Mouse (Mus musculus): ENCODE measurements around the gene Drap1. TPM values are rescaled to one million over a fixed set of nuclear protein-coding genes. Genes with fewer than 3 reads are reported as not detected.
"Not testable (repeated sequence)": the region's sequence is repeated elsewhere in the genome, so short reads cannot be mapped to it uniquely, and the experiment has no call there.

Drap1 gene
- total RNA-seq, 1 experiment = 124 TPM

- H3K4me1 ChIP-seq (ENCODE audit: control insufficient read depth in 2 of 2, insufficient read depth in 2 of 2, low read length in 2 of 2, poor library complexity in 1 of 2) = peaks cover 0 to 8% of the 10 kb centered on the region in 2 experiments; a peak in 2 of 4 replicates
- no peaks in the 10 kb centered on the region for H3K36me3 ChIP-seq (ENCODE audit: control insufficient read depth, insufficient read depth, low read length, poor library complexity, severe bottlenecking)
- H3K27ac ChIP-seq (ENCODE audit: insufficient read depth, low read depth, low read length, poor library complexity, severe bottlenecking) = peak overlapping the region; percentile 89; the same call in 1 of the 2 replicates
- no peaks in the 10 kb centered on the region for H3K9me3 ChIP-seq (ENCODE audit: control insufficient read depth, insufficient read depth, low read depth, low read length)
- in situ Hi-C loops (cut with MboI; ENCODE audit: low sequenced_read_pairs in 2 of 2, unreplicated experiment in 2 of 2) = no loop called here
- H3K4me3 ChIP-seq (ENCODE audit: insufficient read depth in 1 of 2, low read depth in 1 of 2, low read length in 2 of 2, poor library complexity in 1 of 2, severe bottlenecking in 1 of 2) = peak overlapping the region; percentile 65 to 74; a peak in 3 of 4 replicates
- peak; percentile 41 for DNase-seq (ENCODE audit: low read depth, low spot score)
- H3K9ac ChIP-seq (ENCODE audit: insufficient read depth, low read depth, low read length, poor library complexity, severe bottlenecking) = peak overlapping the region; percentile 78
- TF ChIP-seq HCFC1 (IDR thresholded peaks at IDR 0.05; ENCODE audit: borderline replicate concordance, insufficient read depth, low read length) (no peak), CHD2 (IDR thresholded peaks at IDR 0.05; ENCODE audit: low read depth, low read length) (no peak), ZNF384 (IDR thresholded peaks at IDR 0.05; ENCODE audit: low read depth, low read length) (no peak)
Measured at GRCm38 (mm10) chr19:5407133-5407532, 17.6 kb downstream of the Drap1 start.

GRCm38 (mm10) chr19:5406531-5407126, 18.1 kb downstream of the Drap1 start:
- DNase-seq (ENCODE audit: low read depth, low spot score); H3K36me3 ChIP-seq (ENCODE audit: control insufficient read depth, insufficient read depth, low read length, poor library complexity, severe bottlenecking); in situ Hi-C loops (cut with MboI; ENCODE audit: low sequenced_read_pairs in 2 of 2, unreplicated experiment in 2 of 2); H3K4me1 ChIP-seq (ENCODE audit: control insufficient read depth in 2 of 2, insufficient read depth in 2 of 2, low read length in 2 of 2, poor library complexity in 1 of 2); H3K9me3 ChIP-seq (ENCODE audit: control insufficient read depth, insufficient read depth, low read depth, low read length): not testable (repeated sequence)
- peak overlapping the region; percentile 65 to 76; a peak in 3 of 4 replicates for H3K4me3 ChIP-seq (ENCODE audit: insufficient read depth in 1 of 2, low read depth in 1 of 2, low read length in 2 of 2, poor library complexity in 1 of 2, severe bottlenecking in 1 of 2)
- H3K27ac ChIP-seq (ENCODE audit: insufficient read depth, low read depth, low read length, poor library complexity, severe bottlenecking) = peak overlapping the region; percentile 89; the same call in 1 of the 2 replicates
- peak overlapping the region; percentile 78 for H3K9ac ChIP-seq (ENCODE audit: insufficient read depth, low read depth, low read length, poor library complexity, severe bottlenecking)

DNA sequence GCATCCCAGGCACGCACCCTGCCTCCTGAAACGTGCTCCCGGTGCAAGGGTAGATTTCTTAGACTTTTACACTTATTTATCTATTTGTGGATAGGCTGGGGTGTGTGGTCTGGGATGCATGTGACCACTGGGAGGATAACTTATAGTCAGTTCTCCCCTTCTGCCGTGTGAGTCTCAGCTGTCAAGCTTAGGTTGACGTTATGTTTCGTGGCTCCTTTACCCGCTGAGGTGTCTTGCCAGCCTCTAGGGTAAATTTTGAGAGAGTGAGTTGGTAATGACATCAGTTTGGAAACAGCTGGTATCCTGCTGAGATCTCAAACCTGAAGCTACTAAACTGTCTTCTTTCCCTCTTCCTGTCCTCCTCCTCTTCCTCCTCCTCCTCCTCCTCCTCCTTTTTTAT, 18.9 kb downstream of the Drap1 start:
- in situ Hi-C loops (cut with MboI; ENCODE audit: low sequenced_read_pairs in 2 of 2, unreplicated experiment in 2 of 2) = no loop called here
- TF ChIP-seq CHD2 (IDR thresholded peaks at IDR 0.05; ENCODE audit: low read depth, low read length) (no peak), MAFK (IDR thresholded peaks at IDR 0.05; ENCODE audit: insufficient read depth, low read depth, low read length) (no peak), ZNF384 (IDR thresholded peaks at IDR 0.05; ENCODE audit: low read depth, low read length) (no peak), ZC3H11A (IDR thresholded peaks at IDR 0.05; ENCODE audit: borderline replicate concordance, low read depth, low read length) (no peak), HCFC1 (IDR thresholded peaks at IDR 0.05; ENCODE audit: borderline replicate concordance, insufficient read depth, low read length) (no peak)
- H3K9me3 ChIP-seq (ENCODE audit: control insufficient read depth, insufficient read depth, low read depth, low read length) = no peaks in the 10 kb centered on the region
- no peak overlapping the region for H3K27ac ChIP-seq (ENCODE audit: insufficient read depth, low read depth, low read length, poor library complexity, severe bottlenecking)
- H3K9ac ChIP-seq (ENCODE audit: insufficient read depth, low read depth, low read length, poor library complexity, severe bottlenecking) = no peak overlapping the region
- no peaks in the 10 kb centered on the region for H3K36me3 ChIP-seq (ENCODE audit: control insufficient read depth, insufficient read depth, low read length, poor library complexity, severe bottlenecking)
- H3K4me1 ChIP-seq (ENCODE audit: control insufficient read depth in 2 of 2, insufficient read depth in 2 of 2, low read length in 2 of 2, poor library complexity in 1 of 2) = peaks cover 0 to 8% of the 10 kb centered on the region in 2 experiments; a peak in 2 of 4 replicates
- DNase-seq (ENCODE audit: low read depth, low spot score) = no peak
- H3K4me3 ChIP-seq (ENCODE audit: insufficient read depth in 1 of 2, low read depth in 1 of 2, low read length in 2 of 2, poor library complexity in 1 of 2, severe bottlenecking in 1 of 2) = peak overlapping the region; percentile 0 to 76; a peak in 3 of 4 replicates

DNA sequence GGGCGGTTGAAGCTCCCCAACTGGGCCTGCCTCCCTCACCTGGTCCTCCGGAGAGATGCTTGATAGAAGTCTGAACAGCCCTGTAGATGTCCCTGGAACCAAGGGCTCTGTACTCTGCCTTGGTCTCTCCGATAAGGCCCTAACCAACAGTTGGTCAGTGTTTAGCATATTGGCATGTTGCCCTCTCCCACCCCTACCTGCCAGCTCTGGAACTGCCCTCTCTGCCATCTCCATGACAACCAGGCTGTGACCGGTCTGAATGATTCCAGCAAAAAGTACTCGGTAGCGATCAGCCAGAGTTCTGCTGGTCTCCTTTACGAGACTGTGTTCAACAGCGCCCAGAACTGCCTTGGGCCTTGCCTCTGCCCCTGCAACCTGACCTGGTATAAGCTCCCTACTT, 22.5 kb downstream of the Drap1 start, which contains the start of gene Tsga10ip:
TSS of gene Tsga10ip (minus strand) at position 234 of the 400 bp plus-strand sequence.
- Histone ChIP-seq H3K4me3 (ENCODE audit: insufficient read depth in 1 of 2, low read depth in 1 of 2, low read length in 2 of 2, poor library complexity in 1 of 2, severe bottlenecking in 1 of 2) (no peak within 1 kb of the TSS), H3K9ac (ENCODE audit: insufficient read depth, low read depth, low read length, poor library complexity, severe bottlenecking) (no peak within 1 kb of the TSS), H3K36me3 (ENCODE audit: control insufficient read depth, insufficient read depth, low read length, poor library complexity, severe bottlenecking) (no peaks in the 10 kb centered on the region), H3K4me1 (ENCODE audit: control insufficient read depth in 2 of 2, insufficient read depth in 2 of 2, low read length in 2 of 2, poor library complexity in 1 of 2) (peaks cover 3 to 8% of the 10 kb centered on the region in 2 experiments; a peak in 3 of 4 replicates), H3K27ac (ENCODE audit: insufficient read depth, low read depth, low read length, poor library complexity, severe bottlenecking) (no peak within 1 kb of the TSS), H3K9me3 (ENCODE audit: control insufficient read depth, insufficient read depth, low read depth, low read length) (no peaks in the 10 kb centered on the region)
- in situ Hi-C loops (cut with MboI; ENCODE audit: low sequenced_read_pairs in 2 of 2, unreplicated experiment in 2 of 2) = no loop called here
- no peak for DNase-seq (ENCODE audit: low read depth, low spot score)
- TF ChIP-seq HCFC1 (IDR thresholded peaks at IDR 0.05; ENCODE audit: borderline replicate concordance, insufficient read depth, low read length) = no peak
- no peak for TF ChIP-seq CHD2 (IDR thresholded peaks at IDR 0.05; ENCODE audit: low read depth, low read length)
- no peak for TF ChIP-seq ZC3H11A (IDR thresholded peaks at IDR 0.05; ENCODE audit: borderline replicate concordance, low read depth, low read length)
- TF ChIP-seq ZNF384 (IDR thresholded peaks at IDR 0.05; ENCODE audit: low read depth, low read length) = no peak
- TF ChIP-seq MAFK (IDR thresholded peaks at IDR 0.05; ENCODE audit: insufficient read depth, low read depth, low read length) = no peak

- H3K9me3 ChIP-seq (ENCODE audit: control insufficient read depth, insufficient read depth, low read depth, low read length); in situ Hi-C loops (cut with MboI; ENCODE audit: low sequenced_read_pairs in 2 of 2, unreplicated experiment in 2 of 2); H3K27ac ChIP-seq (ENCODE audit: insufficient read depth, low read depth, low read length, poor library complexity, severe bottlenecking): not testable (repeated sequence)
Measured at GRCm38 (mm10) chr19:5401073-5401472, 23.7 kb downstream of the Drap1 start.

More at GRCm38 (mm10) chr19:5401073-5401472, 23.7 kb downstream of the Drap1 start:
- not testable (repeated sequence) for H3K4me1 ChIP-seq (ENCODE audit: control insufficient read depth in 2 of 2, insufficient read depth in 2 of 2, low read length in 2 of 2, poor library complexity in 1 of 2); H3K36me3 ChIP-seq (ENCODE audit: control insufficient read depth, insufficient read depth, low read length, poor library complexity, severe bottlenecking); DNase-seq (ENCODE audit: low read depth, low spot score); H3K4me3 ChIP-seq (ENCODE audit: insufficient read depth in 1 of 2, low read depth in 1 of 2, low read length in 2 of 2, poor library complexity in 1 of 2, severe bottlenecking in 1 of 2); H3K9ac ChIP-seq (ENCODE audit: insufficient read depth, low read depth, low read length, poor library complexity, severe bottlenecking)

All from ES-E14 (cell line).